Mouse (Mus musculus): ENCODE data around the gene 2310011J03Rik. TPM values are rescaled to one million over a fixed set of nuclear protein-coding genes. Genes with fewer than 3 reads are reported as not detected.
A peak's percentile ranks its signal among the peaks of the same experiment; 100 is the strongest.

The 2310011J03Rik gene
- polyA plus RNA-seq, 1 experiment: 47.8 TPM

DNA sequence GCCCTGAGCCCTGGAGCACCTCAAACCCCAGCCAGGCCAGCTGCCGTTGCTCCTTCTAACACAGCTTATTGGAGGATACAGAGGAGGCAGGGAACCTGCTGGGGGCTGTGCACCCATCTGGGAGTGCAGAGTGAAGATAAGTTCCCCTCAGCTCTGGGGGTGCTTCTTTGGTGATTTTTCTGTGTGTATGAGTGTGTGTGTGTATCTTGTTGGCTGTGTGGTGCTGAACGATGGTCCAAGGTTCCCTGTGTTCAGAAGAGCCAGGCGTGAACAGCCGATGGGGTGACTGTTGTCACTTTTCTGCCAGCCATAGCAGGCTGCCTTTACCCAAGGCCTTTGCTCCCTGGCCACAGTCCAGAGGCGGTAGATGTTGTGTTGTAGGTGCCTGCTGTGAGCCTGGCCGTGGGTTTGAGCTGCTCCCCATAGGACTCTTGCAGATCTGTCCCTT, 49.6 kb downstream of the 2310011J03Rik start:
- Histone ChIP-seq H3K36me3 (ENCODE audit: control insufficient read depth, insufficient read depth, low read length) (0 out of 2 replicates have a peak, but pooled peaks cover 1% of the 10 kb centered on the region), H3K27ac (ENCODE audit: insufficient read depth, low read depth, low read length) (peak overlapping the region; percentile 25; the same call in 1 of the 2 replicates), H3K4me1 (ENCODE audit: control insufficient read depth, insufficient read depth, low read length) (peaks cover 21% of the 10 kb centered on the region), H3K27me3 (replicated peaks; ENCODE audit: control insufficient read depth, insufficient read depth, low read length) (no peaks in the 10 kb centered on the region), H3K4me3 (ENCODE audit: insufficient read depth, low read depth, low read length) (no peak overlapping the region)
- no peak for TF ChIP-seq POLR2A (IDR thresholded peaks at IDR 0.05; ENCODE audit: low read depth, low read length)
- WGBS: 33% methylated on average over 6 of the region's 6 CpGs
- DNase-seq: peak; percentile 82

GRCm38 (mm10) chr10:80270099-80270498, 50.2 kb downstream of the 2310011J03Rik start:
- peaks cover 21% of the 10 kb centered on the region for H3K4me1 ChIP-seq (ENCODE audit: control insufficient read depth, insufficient read depth, low read length)
- DNase-seq: no peak
- TF ChIP-seq POLR2A (IDR thresholded peaks at IDR 0.05; ENCODE audit: low read depth, low read length): no peak
- no peak for TF ChIP-seq CTCF (conservative IDR thresholded peaks at IDR 0.05; ENCODE audit: insufficient read depth, insufficient read length, low read depth, low read length)
- H3K4me3 ChIP-seq (ENCODE audit: insufficient read depth, low read depth, low read length): no peak overlapping the region
- 81% methylated on average over 2 of the region's 2 CpGs for WGBS
- H3K36me3 ChIP-seq (ENCODE audit: control insufficient read depth, insufficient read depth, low read length): 0 out of 2 replicates have a peak, but pooled peaks cover 1% of the 10 kb centered on the region
- no peak overlapping the region for H3K27ac ChIP-seq (ENCODE audit: insufficient read depth, low read depth, low read length)
- H3K27me3 ChIP-seq (replicated peaks; ENCODE audit: control insufficient read depth, insufficient read depth, low read length): no peaks in the 10 kb centered on the region

Other genes with a start within 250 kb of the 2310011J03Rik start
- gene Sbno2, start 215.0 kb downstream of the 2310011J03Rik start, polyA plus RNA-seq (2012; rRNA removed): 27.7 and 30.8 TPM in 2 replicates
- gene Stk11, start 204.7 kb downstream of the 2310011J03Rik start, polyA plus RNA-seq (2012; rRNA removed): 114 and 117 TPM in 2 replicates
- gene Atp5d, start 181.9 kb downstream of the 2310011J03Rik start, polyA plus RNA-seq (2012; rRNA removed): 1,948 and 2,036 TPM in 2 replicates
- gene Cbarp, start 179.7 kb downstream of the 2310011J03Rik start, polyA plus RNA-seq (2012; rRNA removed): 8.1 and 8.7 TPM in 2 replicates
- gene Midn, start 172.3 kb downstream of the 2310011J03Rik start, polyA plus RNA-seq (2012; rRNA removed): 65.6 and 67.0 TPM in 2 replicates
- 86.7 and 87.8 TPM in 2 replicates for gene Cirbp, start 154.6 kb downstream of the 2310011J03Rik start, polyA plus RNA-seq (2012; rRNA removed)
- gene 1600002K03Rik, start 147.6 kb downstream of the 2310011J03Rik start, polyA plus RNA-seq (2012; rRNA removed): 7.9 and 11.2 TPM in 2 replicates
- gene Efna2, start 141.1 kb downstream of the 2310011J03Rik start, polyA plus RNA-seq (2012; rRNA removed): 1.5 TPM in 2 replicates
- 25.6 and 30.4 TPM in 2 replicates for gene Mum1, start 94.1 kb downstream of the 2310011J03Rik start, polyA plus RNA-seq (2012; rRNA removed)
- gene Ndufs7, start 71.4 kb downstream of the 2310011J03Rik start, polyA plus RNA-seq (2012; rRNA removed): 1,001 and 1,041 TPM in 2 replicates
- gene Gamt, start 59.5 kb downstream of the 2310011J03Rik start, polyA plus RNA-seq (2012; rRNA removed): 66.7 and 68.4 TPM in 2 replicates
- 45.6 and 49.1 TPM in 2 replicates for gene Dazap1, start 59.1 kb downstream of the 2310011J03Rik start, polyA plus RNA-seq (2012; rRNA removed)
- gene Rps15, start 28.1 kb downstream of the 2310011J03Rik start, polyA plus RNA-seq (2012; rRNA removed): 1,371 and 1,777 TPM in 2 replicates
- gene Apc2, start 24.6 kb downstream of the 2310011J03Rik start, polyA plus RNA-seq (2012; rRNA removed): 0.74 and 0.95 TPM in 2 replicates
- gene Pcsk4, start 9.0 kb upstream of the 2310011J03Rik start, polyA plus RNA-seq (2012; rRNA removed): 9.1 and 12.2 TPM in 2 replicates
- 24.7 and 25.1 TPM in 2 replicates for gene Reep6, start 9.4 kb upstream of the 2310011J03Rik start, polyA plus RNA-seq (2012; rRNA removed)
- gene Adamtsl5, start 27.9 kb upstream of the 2310011J03Rik start, polyA plus RNA-seq (2012; rRNA removed): 5.5 and 7.4 TPM in 2 replicates
- gene Plk5, start 35.9 kb upstream of the 2310011J03Rik start, polyA plus RNA-seq (2012; rRNA removed): 1.8 and 2.0 TPM in 2 replicates
- gene Mex3d, start 67.1 kb upstream of the 2310011J03Rik start, polyA plus RNA-seq (2012; rRNA removed): 7.9 and 11.9 TPM in 2 replicates
- 143 and 151 TPM in 2 replicates for gene Mbd3, start 79.0 kb upstream of the 2310011J03Rik start, polyA plus RNA-seq (2012; rRNA removed)
- gene Uqcr11, start 86.3 kb upstream of the 2310011J03Rik start, polyA plus RNA-seq (2012; rRNA removed): 3,960 and 3,968 TPM in 2 replicates
- 33.3 and 38.6 TPM in 2 replicates for gene Tcf3, start 113.1 kb upstream of the 2310011J03Rik start, polyA plus RNA-seq (2012; rRNA removed)
- 0.03 TPM in 1 of 2 replicates, not detected in the other for gene Onecut3, start 174.3 kb upstream of the 2310011J03Rik start, polyA plus RNA-seq (2012; rRNA removed)
- 0.17 and 0.46 TPM in 2 replicates for gene Atp8b3, start 218.6 kb upstream of the 2310011J03Rik start, polyA plus RNA-seq (2012; rRNA removed)
- 28.7 and 37.9 TPM in 2 replicates for gene Rexo1, start 241.0 kb upstream of the 2310011J03Rik start, polyA plus RNA-seq (2012; rRNA removed)